Mouse (Mus musculus) MEL (cell line): ENCODE data around the gene Vstm2a. TPM values are rescaled to one million over a fixed set of nuclear protein-coding genes. Genes with fewer than 3 reads are reported as not detected.

Experiments
- DNase-seq: peaks from one replicate; pipeline ENCODE4 v3.0.0; 2011; ENCODE audit warnings: low read depth, low spot score
- H3K27ac ChIP-seq: 2 replicates; pipeline ENCODE4 v1.5.1; 2012; ENCODE audit warnings: low read depth, mild to moderate bottlenecking, control low read depth, low read length, moderate library complexity; ENCODE audit not compliant: control insufficient read depth
- H3K27me3 ChIP-seq, 2 experiments: fragments of 150-350 bp in 1 of 2; sonication (generic) in 1 of 2; 2 replicates each; pipeline ENCODE4 v1.6.1; 2012; ENCODE audit warnings: low read length in 2 of 2, mild to moderate bottlenecking in 2 of 2, improper control_type of control experiment in 1 of 2, moderate library complexity in 1 of 2; ENCODE audit not compliant: insufficient read depth in 2 of 2, control insufficient read depth in 1 of 2
- H3K36me3 ChIP-seq, 2 experiments: 2 replicates each; pipeline ENCODE4 v1.6.1; 2012 to 2014; ENCODE audit warnings: low read length in 2 of 2, improper control_type of control experiment in 1 of 2, inconsistent platforms in 1 of 2, mild to moderate bottlenecking in 1 of 2; ENCODE audit not compliant: insufficient read depth in 2 of 2, control insufficient read depth in 1 of 2
- H3K4me1 ChIP-seq, 2 experiments: fragments of 150-350 bp in 1 of 2; sonication (generic) in 1 of 2; 2 replicates each; pipeline ENCODE4 v1.6.1; 2012; ENCODE audit warnings: low read length in 2 of 2, improper control_type of control experiment in 1 of 2, mild to moderate bottlenecking in 1 of 2; ENCODE audit not compliant: insufficient read depth in 2 of 2, control insufficient read depth in 1 of 2
- H3K4me3 ChIP-seq, 2 experiments: fragments of 150-350 bp in 1 of 2; sonication (generic) in 1 of 2; 2 replicates each; pipeline ENCODE4 v1.5.1; 2012; ENCODE audit warnings: low read depth in 2 of 2, low read length in 2 of 2, mild to moderate bottlenecking in 2 of 2, moderate library complexity in 2 of 2, control low read depth in 1 of 2, improper control_type of control experiment in 1 of 2; ENCODE audit not compliant: control insufficient read depth in 1 of 2, insufficient read depth in 1 of 2
- H3K79me2 ChIP-seq: 2 replicates; pipeline ENCODE4 v1.6.1; 2012; ENCODE audit warnings: mild to moderate bottlenecking, low read length, moderate library complexity; ENCODE audit not compliant: control insufficient read depth, poor library complexity, insufficient read depth
- H3K9ac ChIP-seq: 2 replicates; pipeline ENCODE4 v1.6.1; 2012; ENCODE audit warnings: low read depth, mild to moderate bottlenecking, control low read depth, low read length, moderate library complexity; ENCODE audit not compliant: control insufficient read depth, poor library complexity, severe bottlenecking
- H3K9me3 ChIP-seq: fragments of 150-350 bp; sonication (generic); replicated peaks from 2 replicates; pipeline ENCODE4 v1.6.1; 2012; ENCODE audit warnings: mild to moderate bottlenecking, low read length, improper control_type of control experiment, moderate library complexity; ENCODE audit not compliant: insufficient read depth
- CHD1 ChIP-seq: IDR thresholded peaks from 2 replicates; pipeline ENCODE4 v1.6.1; 2012; ENCODE audit warnings: low read depth, mild to moderate bottlenecking, inconsistent platforms, low read length, improper control_type of control experiment
- E2F4 ChIP-seq: IDR thresholded peaks from 2 replicates; pipeline ENCODE4 v1.6.1; 2011; ENCODE audit warnings: low read depth, low read length, improper control_type of control experiment, borderline replicate concordance
- EP300 ChIP-seq, 2 experiments: IDR thresholded peaks; 2 replicates each; pipeline ENCODE4 v1.6.1; 2011; ENCODE audit warnings: improper control_type of control experiment in 2 of 2, low read length in 2 of 2, low read depth in 1 of 2, mild to moderate bottlenecking in 1 of 2
- GATA1 ChIP-seq: IDR thresholded peaks from 2 replicates; pipeline ENCODE4 v1.6.1; 2011; ENCODE audit warnings: low read depth, low read length, improper control_type of control experiment
- KAT2A ChIP-seq: conservative IDR thresholded peaks from 2 replicates; pipeline ENCODE4 v1.6.1; 2012; ENCODE audit warnings: low read depth, low read length, improper control_type of control experiment, inconsistent platforms
- MAFK ChIP-seq: IDR thresholded peaks from 2 replicates; pipeline ENCODE4 v1.6.1; 2011; ENCODE audit warnings: low read depth, mild to moderate bottlenecking, low read length, improper control_type of control experiment, borderline replicate concordance
- MEF2A ChIP-seq: IDR thresholded peaks from 2 replicates; pipeline ENCODE4 v1.6.1; 2014; ENCODE audit warnings: low read depth, mild to moderate bottlenecking, inconsistent platforms, low read length, improper control_type of control experiment; ENCODE audit not compliant: poor library complexity, insufficient replicate concordance, severe bottlenecking; ENCODE audit errors: extremely low read depth
- MXI1 ChIP-seq: IDR thresholded peaks from 2 replicates; pipeline ENCODE4 v1.6.1; 2011; ENCODE audit warnings: mild to moderate bottlenecking, low read depth, low read length, improper control_type of control experiment
- MYB ChIP-seq: IDR thresholded peaks from 2 replicates; pipeline ENCODE4 v1.6.1; 2011; ENCODE audit warnings: mild to moderate bottlenecking, low read depth, low read length, improper control_type of control experiment
- NELFE ChIP-seq: IDR thresholded peaks from 2 replicates; pipeline ENCODE4 v1.6.1; 2011; ENCODE audit warnings: low read depth, low read length, improper control_type of control experiment
- NRF1 ChIP-seq: IDR thresholded peaks from 2 replicates; pipeline ENCODE4 v1.6.1; 2014; ENCODE audit warnings: low read depth, mild to moderate bottlenecking, inconsistent platforms, low read length, improper control_type of control experiment, moderate library complexity; ENCODE audit not compliant: poor library complexity, insufficient read depth, severe bottlenecking
- POLR2A ChIP-seq, 2 experiments: IDR thresholded peaks; 2 replicates each; pipeline ENCODE4 v1.6.1; 2011 to 2012; ENCODE audit warnings: low read length in 2 of 2, mild to moderate bottlenecking in 2 of 2, control low read depth in 1 of 2, improper control_type of control experiment in 1 of 2, low read depth in 1 of 2, moderate library complexity in 1 of 2; ENCODE audit not compliant: control insufficient read depth in 1 of 2, insufficient read depth in 1 of 2, poor library complexity in 1 of 2
- POLR2AphosphoS5 ChIP-seq: IDR thresholded peaks from 2 replicates; pipeline ENCODE4 v1.6.1; 2012; ENCODE audit warnings: low read depth, borderline replicate concordance, mild to moderate bottlenecking, inconsistent platforms, low read length, moderate library complexity, mixed read lengths
- RCOR1 ChIP-seq: IDR thresholded peaks from 2 replicates; pipeline ENCODE4 v1.6.1; 2012; ENCODE audit warnings: low read depth, mild to moderate bottlenecking, inconsistent platforms, low read length, improper control_type of control experiment
- TBP ChIP-seq: IDR thresholded peaks from 2 replicates; pipeline ENCODE4 v1.8.0; 2011; ENCODE audit warnings: low read depth, low read length, improper control_type of control experiment
- TCF12 ChIP-seq: IDR thresholded peaks from 2 replicates; pipeline ENCODE4 v1.6.1; 2014; ENCODE audit warnings: low read depth, mild to moderate bottlenecking, inconsistent platforms, low read length, improper control_type of control experiment, moderate library complexity
- UBTF ChIP-seq: IDR thresholded peaks from 2 replicates; pipeline ENCODE4 v1.6.1; 2012; ENCODE audit warnings: low read depth, mild to moderate bottlenecking, inconsistent platforms, low read length, improper control_type of control experiment, moderate library complexity, borderline replicate concordance; ENCODE audit not compliant: insufficient read depth
- ZC3H11A ChIP-seq: IDR thresholded peaks from 2 replicates; pipeline ENCODE4 v1.6.1; 2012; ENCODE audit warnings: low read depth, mild to moderate bottlenecking, inconsistent platforms, low read length, improper control_type of control experiment
- ZKSCAN1 ChIP-seq: IDR thresholded peaks from 2 replicates; pipeline ENCODE4 v1.6.1; 2012; ENCODE audit warnings: low read depth, mild to moderate bottlenecking, inconsistent platforms, low read length, improper control_type of control experiment, moderate library complexity
- ZNF384 ChIP-seq: IDR thresholded peaks from 2 replicates; pipeline ENCODE4 v1.6.1; 2012; ENCODE audit warnings: low read depth, mild to moderate bottlenecking, inconsistent platforms, low read length, improper control_type of control experiment
- polyA plus RNA-seq, 2 experiments: library from polyadenylated mRNA; stranded (reverse) in 1 of 2; unstranded in 1 of 2; fragments of >175 nt in 1 of 2; fragments of >200 nt in 1 of 2; gene quantifications; 2 replicates each; pipeline versions ENCODE4 v1.2.1 to v1.2.4; 2012; ENCODE audit warnings: low replicate concordance in 2 of 2, low read depth in 1 of 2; ENCODE audit not compliant: insufficient read length in 2 of 2, insufficient read depth in 1 of 2, missing spikeins in 1 of 2
- total RNA-seq: library from RNA; depleted of rRNA; stranded (reverse); fragments of 300-350 nt; gene quantifications from 2 replicates; pipeline ENCODE4 v1.2.3, GENCODE M21; 2012; rRNA removed

Gene Vstm2a
- total RNA-seq = not detected in 2 replicates
- not detected for polyA plus RNA-seq

GRCm38 (mm10) chr11:16257473-16257921, at the start of gene Vstm2a:
TSS of gene Vstm2a (plus strand) at chr11:16257724.
- DNase-seq = no peak
- no peaks in the 10 kb centered on the region for H3K4me1 ChIP-seq
- H3K9ac ChIP-seq = no peak within 1 kb of the TSS
- no peaks in the 10 kb centered on the region for H3K36me3 ChIP-seq
- H3K4me3 ChIP-seq = no peak within 1 kb of the TSS
- H3K27ac ChIP-seq = no peak within 1 kb of the TSS
- H3K9me3 ChIP-seq = no peaks in the 10 kb centered on the region
- TF ChIP-seq MEF2A (no peak), ZKSCAN1 (no peak), TCF12 (no peak), MYB (no peak), ZC3H11A (no peak), MAFK (no peak), TBP (no peak), E2F4 (no peak), POLR2AphosphoS5 (no peak), EP300 (IDR thresholded peaks at IDR 0.05; ENCODE audit: low read depth in 1 of 2, low read length in 2 of 2) (no peak), GATA1 (no peak), RCOR1 (no peak), POLR2A (IDR thresholded peaks at IDR 0.05; ENCODE audit: control insufficient read depth in 1 of 2, insufficient read depth in 1 of 2, low read depth in 1 of 2, low read length in 2 of 2, poor library complexity in 1 of 2) (no peak), NRF1 (no peak), KAT2A (no peak), ZNF384 (no peak), UBTF (no peak), MXI1 (no peak), NELFE (no peak), CHD1 (no peak)
- no peaks in the 10 kb centered on the region for H3K79me2 ChIP-seq
- no peaks in the 10 kb centered on the region for H3K27me3 ChIP-seq

DNA sequence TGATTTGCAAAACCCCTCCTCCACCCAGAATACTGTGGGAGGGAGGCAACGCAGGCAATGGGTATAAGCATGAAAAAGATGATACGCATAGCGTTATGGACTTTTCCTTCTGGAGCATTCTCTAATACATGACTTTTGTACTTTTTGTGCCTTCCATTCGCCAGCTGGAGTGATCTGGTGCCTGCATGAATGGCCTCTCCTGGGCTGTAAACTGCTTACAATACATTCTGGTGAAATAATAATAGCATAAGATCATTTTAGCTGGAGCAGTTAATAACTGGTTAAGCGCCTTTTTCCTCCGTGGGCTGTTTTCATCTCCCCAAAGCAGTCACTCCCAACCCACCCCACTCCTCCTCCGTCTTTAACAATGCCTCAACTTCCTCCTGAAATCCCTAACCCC, 513 bp upstream of the Vstm2a start:
- no peak for DNase-seq
- Histone ChIP-seq H3K9me3 (no peaks in the 10 kb centered on the region), H3K9ac (no peak overlapping the region), H3K79me2 (no peaks in the 10 kb centered on the region), H3K27me3 (no peaks in the 10 kb centered on the region), H3K4me3 (no peak overlapping the region), H3K36me3 (no peaks in the 10 kb centered on the region), H3K27ac (no peak overlapping the region), H3K4me1 (no peaks in the 10 kb centered on the region)
- TF ChIP-seq EP300 (IDR thresholded peaks at IDR 0.05; ENCODE audit: low read depth in 1 of 2, low read length in 2 of 2) = no peak
